Mouse (Mus musculus) liver, embryonic 14.5 days (tissue): ENCODE results near the gene Ankrd52.

Experiments used
- CTCF ChIP-seq: IDR thresholded peaks from 2 replicates; pipeline ENCODE4 v1.5.1; 2016; ENCODE audit warnings: antibody characterized with exemption, low read depth, control low read depth
- EP300 ChIP-seq: IDR thresholded peaks from 2 replicates; pipeline ENCODE4 v1.6.1; 2016; ENCODE audit warnings: antibody characterized with exemption, low read depth

DNA sequence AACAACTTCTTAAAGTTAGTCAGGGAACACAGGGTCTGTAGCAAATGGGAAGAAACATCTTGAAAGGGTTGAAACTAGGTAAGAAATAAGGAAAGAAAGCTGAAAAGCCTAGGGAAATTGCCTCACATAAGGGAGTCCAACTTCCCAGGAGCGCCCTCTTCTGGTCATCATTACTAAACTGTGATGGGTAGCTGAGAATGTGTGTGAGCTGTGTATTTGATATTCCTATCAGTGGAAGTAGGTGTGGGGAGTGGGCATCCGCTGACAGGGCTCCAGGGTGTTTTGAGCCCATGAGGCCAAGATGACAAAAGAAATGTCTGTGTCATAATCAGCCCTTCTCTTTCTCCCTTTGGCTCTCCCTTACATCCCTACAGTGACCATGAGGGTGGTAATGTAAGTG, 18.1 kb upstream of the Ankrd52 start:
- TF ChIP-seq CTCF: peak; percentile 73
- TF ChIP-seq EP300: no peak
